In the genomic region with DNA sequence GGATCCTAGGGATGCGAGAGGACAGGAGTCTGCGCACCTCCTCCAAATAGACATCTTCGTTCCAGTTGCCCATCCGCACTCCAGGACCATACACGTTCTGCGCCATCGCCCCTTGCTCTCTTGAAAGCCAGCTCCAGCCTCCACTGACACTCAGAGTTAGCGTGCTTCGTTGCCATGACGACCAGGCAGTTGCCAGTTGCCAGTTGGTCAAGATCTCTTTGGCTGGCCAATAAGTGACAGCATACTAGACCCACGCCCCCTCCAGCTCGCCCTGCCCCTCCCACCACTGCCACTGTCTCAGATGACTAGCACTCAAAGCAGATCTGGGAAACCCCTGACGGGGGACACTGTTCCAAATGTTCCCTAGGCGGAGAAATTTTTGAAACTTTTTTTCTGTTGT, we compare ENCODE assay signal across 8 mouse cellular contexts. TPM values are rescaled to one million over a fixed set of nuclear protein-coding genes. Genes with fewer than 3 reads are reported as not detected.
DNase-seq lines count a peak whose midpoint lies in the region; ATAC-seq and TF ChIP-seq lines count a peak whose summit lies in the region.

TSS of gene Cfap161 (minus strand) at position 176 of the 400 bp plus-strand sequence.

- peak within 1 kb of the TSS; percentile 10; the same call in 1 of the 2 replicates for H3K4me2 ChIP-seq in kidney, embryonic 14.5 days (replicated peaks; ENCODE audit: low read depth, low read length)
- no peak within 1 kb of the TSS for H3K4me2 ChIP-seq in heart, postnatal 0 days (ENCODE audit: low read depth, low read length)
- H3K4me2 ChIP-seq in liver, embryonic 12.5 days: no peak within 1 kb of the TSS

- no peak within 1 kb of the TSS for H3K27ac ChIP-seq in kidney, embryonic 14.5 days (ENCODE audit: low read depth, low read length)
- H3K27ac ChIP-seq in heart, postnatal 0 days (ENCODE audit: low read depth): no peak within 1 kb of the TSS
- no peak within 1 kb of the TSS for H3K27ac ChIP-seq in liver, embryonic 12.5 days

- no peaks in the 10 kb centered on the region for H3K27me3 ChIP-seq in kidney, embryonic 14.5 days (ENCODE audit: control insufficient read depth, insufficient read depth, low read length)
- no peaks in the 10 kb centered on the region for H3K27me3 ChIP-seq in heart, postnatal 0 days (ENCODE audit: control insufficient read depth, insufficient read depth, low read length)
- 0 out of 2 replicates have a peak, but pooled peaks cover 4% of the 10 kb centered on the region for H3K27me3 ChIP-seq in liver, embryonic 12.5 days (replicated peaks)

- no peak for DNase-seq in kidney, adult 18-20 months
- peak; percentile 60 for DNase-seq in brain, adult 2 months (ENCODE audit: low read depth, low spot score)
- peak; percentile 36 for DNase-seq in heart, postnatal 0 days (ENCODE audit: low spot score)
- peak; percentile 83 for DNase-seq in neural tube, embryonic 10.5 days (ENCODE audit: extremely low spot score, low spot score)
- no peak for DNase-seq in cerebellum, postnatal 36 days
- DNase-seq in urinary bladder, adult 18-20 months (ENCODE audit: low spot score in 2 of 2): no peak

- no peak within 1 kb of the TSS for H3K9ac ChIP-seq in kidney, embryonic 14.5 days (ENCODE audit: low read depth, low read length)
- no peak within 1 kb of the TSS for H3K9ac ChIP-seq in heart, postnatal 0 days (replicated peaks; ENCODE audit: low read depth, low read length)
- no peak within 1 kb of the TSS for H3K9ac ChIP-seq in liver, embryonic 12.5 days

- H3K9me3 ChIP-seq in kidney, embryonic 14.5 days (ENCODE audit: control insufficient read depth, low read length): no peaks in the 10 kb centered on the region
- H3K9me3 ChIP-seq in heart, postnatal 0 days (replicated peaks; ENCODE audit: control insufficient read depth, low read length): no peaks in the 10 kb centered on the region
- H3K9me3 ChIP-seq in liver, embryonic 12.5 days (replicated peaks): no peaks in the 10 kb centered on the region

- no peak for TF ChIP-seq EP300 in heart, postnatal 0 days (IDR thresholded peaks at IDR 0.05; ENCODE audit: low read depth)

- no peak within 1 kb of the TSS for H3K4me3 ChIP-seq in kidney, embryonic 14.5 days (ENCODE audit: low read length)
- H3K4me3 ChIP-seq in heart, postnatal 0 days (ENCODE audit: low read depth, low read length): no peak within 1 kb of the TSS
- H3K4me3 ChIP-seq in liver, embryonic 12.5 days: no peak within 1 kb of the TSS

- peak; percentile 98 for ATAC-seq in kidney, embryonic 14.5 days (ENCODE audit: low FRiP score, low TSS enrichment)
- peak; percentile 68 for ATAC-seq in heart, postnatal 0 days (ENCODE audit: insufficient read depth, low read depth)
- peak; percentile 63 for ATAC-seq in liver, embryonic 12.5 days

- H3K4me1 ChIP-seq in kidney, embryonic 14.5 days (ENCODE audit: control insufficient read depth, insufficient read depth, low read length): 0 out of 2 replicates have a peak, but pooled peaks cover 10% of the 10 kb centered on the region
- H3K4me1 ChIP-seq in heart, postnatal 0 days (ENCODE audit: control insufficient read depth, insufficient read depth): no peaks in the 10 kb centered on the region
- 0 out of 2 replicates have a peak, but pooled peaks cover 6% of the 10 kb centered on the region for H3K4me1 ChIP-seq in liver, embryonic 12.5 days

- TF ChIP-seq CTCF in heart, postnatal 0 days (IDR thresholded peaks at IDR 0.05; ENCODE audit: low read depth): no peak

- WGBS in kidney, embryonic 14.5 days: 6% methylated on average over 14 of the region's 14 CpGs
- WGBS in heart, postnatal 0 days: 12% methylated on average over 14 of the region's 14 CpGs
- 13% methylated on average over 14 of the region's 14 CpGs for WGBS in liver, embryonic 12.5 days (ENCODE audit: insufficient replicate concordance)

- no peaks in the 10 kb centered on the region for H3K36me3 ChIP-seq in kidney, embryonic 14.5 days (ENCODE audit: control insufficient read depth, insufficient read depth, low read length)
- no peaks in the 10 kb centered on the region for H3K36me3 ChIP-seq in heart, postnatal 0 days (replicated peaks; ENCODE audit: control insufficient read depth, insufficient read depth, low read length)
- no peaks in the 10 kb centered on the region for H3K36me3 ChIP-seq in liver, embryonic 12.5 days

RNA-seq across cellular contexts. Expression of gene Cfap161, which starts in this region (rescaled TPM):
- polyA plus RNA-seq in kidney, embryonic 14.5 days (2014; fragmentation: Nextera tagmentation; extraction: Ambion mirVana): not detected in 2 replicates
- 0.50 TPM in 1 of 2 replicates, not detected in the other for total RNA-seq in heart, postnatal 0 days (2014; rRNA removed; ENCODE audit: low replicate concordance)
- polyA plus RNA-seq in heart, postnatal 0 days (2015; fragmentation: Nextera tagmentation; extraction: Ambion mirVana): 0.78 and 0.90 TPM in 2 replicates
- polyA plus RNA-seq in liver, embryonic 12.5 days (2016; fragmentation: Nextera tagmentation; extraction: Ambion mirVana): not detected in 2 replicates

Comparison
In these comparisons a context has a peak if more than half of its experiments do, and no peak if none do; other contexts are left out.
1. Peak in ATAC-seq and H3K4me2 ChIP-seq in kidney, embryonic 14.5 days; RNA of the gene not detected or under 1 TPM.
2. Peak in DNase-seq and ATAC-seq in heart, postnatal 0 days; RNA of the gene not detected or under 1 TPM.
3. Peak in ATAC-seq in liver, embryonic 12.5 days; RNA of the gene not detected or under 1 TPM.
4. DNase-seq: peak in brain, adult 2 months (single experiment) and neural tube, embryonic 10.5 days (single experiment); none in kidney, adult 18-20 months (single experiment), cerebellum, postnatal 36 days (0 of 2) and urinary bladder, adult 18-20 months (0 of 2).
5. Peak in every context shown above with its lines, with median percentiles within 50 percentile points of each other: ATAC-seq.